Mouse (Mus musculus) spleen, postnatal 36 days (tissue): ENCODE measurements around the gene Pax5.
"Not testable (repeated sequence)": the region's sequence is repeated elsewhere in the genome, so short reads cannot be mapped to it uniquely, and the experiment has no call there.

Source experiments
- DNase-seq, 2 experiments: peaks; one replicate each; pipeline ENCODE4 v3.0.0; 2022; ENCODE audit warnings: low spot score in 2 of 2, mixed read lengths in 1 of 2

Gene Pax5

DNA sequence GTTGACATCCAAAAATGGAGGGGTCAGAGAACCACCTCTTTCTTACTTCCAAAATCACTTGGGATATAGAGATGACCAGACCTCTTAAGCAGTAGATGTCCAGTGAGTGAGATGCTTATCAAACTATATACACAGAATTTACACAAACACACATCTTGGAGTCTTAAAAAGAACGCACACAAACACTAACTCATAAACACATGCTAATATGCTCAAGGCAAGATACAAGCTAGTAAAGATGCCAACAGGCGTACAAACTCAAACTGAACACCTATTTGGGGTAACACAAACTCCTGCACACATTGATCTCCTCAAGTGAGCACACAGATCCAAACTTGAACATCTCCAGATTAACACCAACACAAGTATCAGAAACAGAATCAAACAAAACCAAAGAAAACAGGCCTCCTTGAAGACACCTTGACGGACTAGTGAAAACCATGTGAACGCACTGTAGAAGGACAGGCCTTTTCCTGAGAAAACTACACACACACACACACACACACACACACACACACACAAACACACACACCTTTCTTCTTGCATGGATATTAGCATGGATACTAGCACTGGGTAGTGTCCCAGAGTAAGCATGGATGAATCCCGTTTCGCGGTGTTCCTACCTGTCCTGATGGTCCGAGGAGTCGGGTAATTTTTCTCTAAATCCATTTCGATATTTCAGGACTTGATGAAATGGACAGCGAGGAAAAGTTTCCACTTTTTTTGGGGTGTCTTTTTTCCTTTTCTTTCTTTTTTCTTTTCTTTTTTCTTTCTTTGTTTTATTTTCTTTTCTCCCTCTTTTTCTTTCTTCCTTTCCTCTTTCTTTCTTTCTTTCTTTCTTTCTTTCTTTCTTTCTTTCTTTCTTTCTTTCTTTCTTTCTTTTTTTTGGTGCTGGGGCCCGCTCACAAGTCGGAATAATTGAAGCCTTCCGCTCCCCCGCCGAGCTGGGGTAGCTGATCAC lies at the start of gene Pax5:
Pax5 (minus strand) TSS at position 748 of the 961 bp plus-strand sequence.
- DNase-seq = no peak

DNA sequence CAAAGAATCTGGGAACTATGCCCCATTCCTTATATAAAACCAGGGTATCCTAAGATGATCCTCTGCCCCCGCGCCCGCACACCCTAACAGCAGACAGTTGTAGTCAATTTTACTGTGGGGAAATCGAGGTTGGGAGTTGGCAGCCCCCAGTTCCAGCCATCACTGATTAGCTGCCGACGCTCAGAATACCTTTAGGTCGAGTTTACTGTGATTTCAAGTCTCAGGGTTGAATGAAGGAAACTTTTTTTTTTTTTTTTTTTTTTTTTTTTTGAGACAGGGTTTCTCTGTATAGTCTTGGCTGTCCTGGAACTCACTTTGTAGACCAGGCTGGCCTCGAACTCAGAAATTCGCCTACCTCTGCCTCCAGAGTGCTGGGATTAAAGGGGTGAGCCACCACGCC lies 46.8 kb upstream of the Pax5 start:
- DNase-seq = not testable (repeated sequence)

DNA sequence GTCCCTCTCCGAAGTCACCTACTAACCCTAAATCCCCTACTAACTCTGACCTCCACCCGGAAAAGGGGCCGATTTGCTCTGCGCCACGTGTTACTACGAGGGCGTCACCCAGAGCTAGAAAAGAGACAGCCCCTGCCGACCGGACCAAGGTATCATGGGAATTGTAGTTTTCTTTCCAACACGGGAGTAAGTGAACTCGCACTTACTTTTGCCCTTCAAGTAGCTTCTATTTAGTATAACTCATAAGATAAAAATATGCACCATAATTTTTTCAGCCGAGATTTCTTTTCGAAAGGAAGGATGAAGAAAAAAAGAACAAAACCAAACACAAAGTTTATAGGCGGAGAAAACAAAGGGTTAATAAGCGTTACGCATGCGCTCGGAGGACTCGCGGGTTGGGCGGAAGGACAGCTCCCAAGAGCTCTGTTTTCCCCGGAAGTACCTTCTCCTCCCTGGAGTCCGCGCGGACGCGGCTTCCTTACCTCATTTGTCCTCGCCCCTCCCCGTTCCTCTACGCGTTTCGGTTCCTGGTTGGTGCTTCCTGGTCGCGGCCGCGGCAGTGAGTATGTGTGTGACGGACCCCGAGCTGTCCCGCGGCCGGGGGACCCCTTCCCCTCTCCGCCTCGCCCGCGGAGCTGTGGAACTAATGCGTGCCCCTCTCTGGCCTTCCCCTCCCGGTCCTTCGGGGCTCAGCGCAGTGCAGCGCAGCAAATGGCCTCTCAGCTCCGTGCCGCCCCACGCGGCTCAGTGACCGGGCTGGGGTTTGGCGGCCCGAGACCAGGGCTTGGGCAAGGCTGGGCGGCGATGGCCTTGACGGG lies 46.1 kb upstream of the Pax5 start:
- DNase-seq = peak; percentile 96

GRCm38 (mm10) chr4:44755553-44756133 lies 45.4 kb upstream of the Pax5 start, which contains the start of gene Zcchc7:
Zcchc7 (plus strand) TSS chr4:44755877.
- no peak for DNase-seq

DNA sequence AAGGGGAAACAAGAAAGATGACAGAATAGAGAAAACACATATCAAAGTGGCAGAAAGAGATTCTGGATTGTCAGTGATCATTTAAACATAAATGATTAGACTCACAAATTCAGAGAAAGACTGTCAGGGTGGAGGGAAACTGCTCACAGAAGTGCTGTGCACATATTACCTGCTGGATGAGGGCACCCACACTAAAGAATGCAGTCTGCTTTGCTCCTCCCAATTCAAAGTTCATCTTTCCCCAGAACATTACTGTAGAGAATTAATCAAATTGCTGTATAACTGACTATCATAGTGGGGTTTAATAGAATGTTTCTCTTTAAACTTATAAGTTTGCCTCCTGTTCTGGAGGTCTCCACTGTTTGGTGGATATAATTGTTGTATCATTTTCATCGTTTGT lies 30.2 kb upstream of the Pax5 start:
- DNase-seq = no peak

DNA sequence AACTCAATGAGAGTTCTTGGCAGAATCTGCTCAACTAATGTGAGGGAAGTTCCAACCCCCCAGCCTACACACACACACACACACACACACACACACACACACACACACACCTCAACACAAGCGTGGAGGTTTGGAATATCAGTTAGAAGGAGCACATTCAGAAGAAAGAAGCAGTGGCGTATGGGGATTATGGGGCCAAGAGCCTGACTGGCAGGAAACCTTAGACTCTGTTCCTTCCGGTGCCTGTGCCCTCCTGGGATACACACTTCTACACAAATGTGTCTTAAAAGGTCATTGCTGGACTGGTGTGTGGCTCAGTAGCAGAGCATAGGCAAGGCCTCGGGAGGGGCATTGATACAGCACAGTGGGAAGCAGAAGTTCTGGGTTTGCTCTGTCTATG lies 10.9 kb upstream of the Pax5 start:
- DNase-seq = no peak

- no peak for DNase-seq
These were observed 9.8 kb upstream of the Pax5 start for GRCm38 (mm10) chr4:44720046-44720445.

GRCm38 (mm10) chr4:44717676-44718075 lies 7.4 kb upstream of the Pax5 start:
- DNase-seq = no peak

DNA sequence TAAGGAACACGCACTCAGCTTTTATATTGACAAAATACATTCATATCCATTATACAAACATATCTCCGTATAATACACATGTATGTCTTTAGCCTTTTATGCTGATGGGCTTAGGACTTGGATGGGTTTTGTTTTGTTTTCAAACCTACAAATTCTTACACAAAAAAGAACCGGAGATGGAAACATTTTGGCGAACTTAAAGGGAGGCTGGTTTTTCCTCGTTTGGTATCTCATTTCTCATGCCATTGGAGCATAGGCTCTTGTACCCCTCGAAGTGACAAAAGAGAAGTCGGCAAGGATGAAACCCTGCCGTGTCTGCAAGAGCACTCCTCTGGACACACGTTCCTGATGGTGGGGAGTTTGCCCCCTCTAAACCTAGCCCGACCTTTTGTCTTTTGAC lies 6.1 kb upstream of the Pax5 start:
- no peak for DNase-seq

DNA sequence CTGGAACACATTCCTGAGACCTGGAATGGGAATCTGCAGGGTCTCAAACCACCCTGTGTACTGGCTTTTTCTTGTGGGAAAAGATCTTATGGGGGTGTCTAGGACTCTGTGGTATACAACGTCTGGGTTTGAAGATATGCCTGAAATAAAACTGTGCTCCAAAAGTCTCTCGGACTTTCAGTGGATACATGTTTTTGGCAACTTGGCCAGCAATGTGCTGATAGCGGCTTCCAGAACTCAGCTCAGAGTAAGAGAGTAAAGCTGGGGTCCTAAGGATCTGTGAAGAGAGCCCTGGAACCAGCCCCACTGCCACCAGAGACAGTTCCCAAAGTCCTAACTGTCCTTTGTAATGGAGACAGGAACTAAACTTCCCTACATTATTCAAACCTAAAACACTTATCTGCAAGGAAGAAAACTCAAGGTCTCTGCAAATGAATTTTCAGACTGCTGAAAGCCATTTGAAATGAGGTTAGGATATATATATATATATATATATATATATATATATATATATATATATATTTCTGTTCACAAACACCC lies 5.4 kb upstream of the Pax5 start:
- DNase-seq = no peak

DNA sequence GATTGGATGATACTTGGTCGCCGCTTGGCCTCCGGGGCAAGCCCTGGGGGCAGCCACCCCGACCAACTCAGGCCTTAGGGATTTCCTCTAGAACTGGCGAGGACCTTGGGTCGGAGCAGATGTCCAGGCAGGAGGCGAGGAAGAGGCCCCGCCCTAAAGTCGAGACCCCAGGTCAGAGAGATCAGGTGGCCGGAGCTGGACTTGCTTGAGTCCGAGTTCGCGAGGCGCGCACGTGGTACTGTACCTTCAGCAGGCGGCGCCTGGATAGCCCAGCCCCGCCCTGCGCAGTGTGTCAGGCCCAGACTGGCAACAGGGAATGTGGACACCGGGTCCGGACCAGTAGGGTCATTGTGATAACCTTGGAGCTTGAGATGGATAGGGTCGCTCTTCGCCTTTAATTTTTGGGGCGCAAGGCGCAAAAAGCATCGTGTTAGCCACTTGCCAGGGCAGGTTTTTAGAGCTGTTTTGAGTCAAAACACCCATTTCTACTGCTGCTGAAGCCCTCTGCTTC lies 3.9 kb upstream of the Pax5 start:
- DNase-seq = peak; percentile 48 to 58

DNA sequence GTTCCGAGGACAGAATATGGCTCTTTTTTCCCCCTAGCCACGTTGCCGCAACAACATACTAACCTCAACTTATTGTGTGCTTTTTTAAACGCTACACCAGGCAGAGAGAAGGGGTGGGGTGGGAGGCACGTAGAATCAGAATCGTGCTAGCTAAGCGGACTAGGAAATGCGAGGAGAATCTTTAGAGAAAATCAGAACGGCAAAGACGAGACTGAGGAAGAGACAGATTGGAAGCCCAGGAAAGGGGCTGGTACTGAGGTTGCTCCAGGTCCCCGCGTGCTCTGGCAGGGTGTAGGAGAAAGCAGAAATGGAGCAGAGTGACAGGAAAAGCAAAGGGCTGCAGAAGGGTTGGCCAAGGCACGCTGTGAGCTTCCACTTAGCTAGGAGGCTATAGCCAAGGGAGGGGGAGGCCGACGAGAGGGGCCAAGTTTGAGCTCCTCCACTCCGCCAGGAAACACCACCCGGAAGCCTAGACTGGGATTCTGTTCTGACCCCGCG lies 3.3 kb upstream of the Pax5 start:
- DNase-seq = peak in 1 of 2 experiments; percentile 30

GRCm38 (mm10) chr4:44712786-44713553 lies 2.7 kb upstream of the Pax5 start:
- DNase-seq = peak; percentile 67 to 68

- peak in 1 of 2 experiments; percentile 17 for DNase-seq
These were observed 1.9 kb upstream of the Pax5 start for GRCm38 (mm10) chr4:44712051-44712700.

DNA sequence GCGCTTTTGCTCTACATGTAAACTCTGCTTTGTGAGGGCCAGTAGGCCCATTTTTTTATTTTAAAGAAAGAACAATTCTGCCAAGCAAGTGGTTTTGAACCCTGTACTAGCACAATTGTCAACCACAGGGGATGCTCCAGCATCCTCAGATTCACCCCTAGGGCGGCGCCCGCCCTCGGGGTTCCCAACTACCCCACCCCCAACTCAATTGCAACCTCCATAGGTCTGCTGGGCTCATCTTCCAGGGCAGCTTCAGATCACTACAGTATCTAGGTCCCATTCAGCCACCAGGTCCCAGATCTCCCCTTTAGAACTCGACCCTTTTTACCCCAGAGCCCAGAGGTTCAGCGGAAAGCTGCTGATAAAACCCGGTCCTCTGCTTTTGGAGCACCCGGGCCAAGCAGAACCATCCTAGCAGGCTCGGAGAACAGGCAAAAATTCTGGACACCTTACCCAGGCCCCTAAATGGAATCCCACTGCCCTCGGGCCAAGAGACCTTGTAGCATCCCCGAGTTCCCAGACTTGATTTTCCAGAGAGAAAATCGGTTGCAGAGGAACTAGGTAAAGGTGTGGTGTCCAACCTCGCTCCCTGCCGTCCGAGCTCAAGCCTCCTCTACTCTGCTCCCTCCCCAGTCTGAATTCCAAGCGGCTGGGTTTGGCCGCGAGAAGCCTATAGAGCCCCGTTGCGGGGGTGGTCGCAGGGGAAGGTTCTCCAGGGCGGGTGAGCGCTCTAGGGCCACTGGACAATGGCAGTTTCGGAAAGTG lies 1.0 kb upstream of the Pax5 start:
- DNase-seq = peak; percentile 43 to 56

DNA sequence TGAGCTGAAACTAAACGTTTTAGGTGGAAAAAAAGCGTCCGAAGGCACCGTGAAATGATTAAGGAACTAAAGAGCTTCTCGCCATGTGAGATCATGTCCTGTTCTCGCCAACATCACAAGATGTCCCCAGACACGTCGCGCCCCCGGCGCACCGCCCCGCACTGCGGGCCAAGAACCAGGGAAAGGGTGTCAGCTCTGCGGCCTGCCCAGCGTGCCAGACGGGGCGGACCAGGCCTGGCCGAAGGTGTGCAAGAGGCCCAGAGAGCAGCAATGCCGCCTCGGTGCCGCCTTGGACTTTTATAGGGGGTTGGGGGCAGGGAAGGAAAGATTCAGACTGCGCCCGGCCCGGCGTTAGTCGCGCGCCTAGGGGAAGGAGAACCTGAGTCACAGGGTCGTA lies 412 bp upstream of the Pax5 start:
- peak; percentile 84 for DNase-seq

GRCm38 (mm10) chr4:44709091-44709695 lies 1.1 kb downstream of the Pax5 start:
- DNase-seq = peak; percentile 78 to 79

DNA sequence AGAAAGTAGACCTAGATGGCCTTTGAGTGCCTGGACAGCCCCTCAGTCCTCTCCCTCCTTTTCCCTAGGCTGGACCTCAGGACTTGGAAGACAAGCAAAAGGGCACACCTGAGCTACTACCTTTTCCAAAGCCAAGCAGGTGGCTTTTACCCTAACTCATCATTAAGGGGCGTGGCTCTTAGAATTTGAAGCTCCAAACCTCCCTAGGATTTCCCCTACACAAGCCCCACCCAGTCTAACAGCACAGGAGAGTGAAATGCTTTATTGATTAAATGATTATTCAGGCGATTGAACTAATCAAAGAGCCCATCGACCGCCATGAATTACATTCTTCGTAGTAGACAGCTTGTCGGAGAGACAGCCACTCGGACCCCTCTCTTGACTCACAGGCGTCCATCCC lies 2.0 kb downstream of the Pax5 start:
- DNase-seq = peak; percentile 58 to 63

DNA sequence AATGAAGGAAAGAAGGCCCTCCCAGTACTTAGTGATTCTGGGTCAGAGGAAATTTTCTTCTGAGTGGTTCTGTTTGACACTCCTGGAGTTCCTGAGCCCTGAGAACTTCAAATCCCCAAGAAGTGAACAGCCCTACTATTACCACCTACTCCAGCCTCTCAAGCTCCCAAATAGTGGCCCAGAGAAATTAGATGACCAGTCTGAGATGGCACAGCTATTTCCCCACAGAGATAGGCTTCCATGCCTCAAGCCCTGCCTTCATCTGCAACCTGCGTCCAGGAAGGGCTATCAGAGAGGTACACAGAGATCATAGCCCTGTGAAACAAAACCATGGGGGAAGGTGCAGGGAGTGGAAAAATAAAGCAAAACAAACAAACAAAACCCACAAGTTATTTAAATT lies 3.4 kb downstream of the Pax5 start:
- no peak for DNase-seq
